Mouse (Mus musculus) left cerebral cortex, postnatal 25 days (tissue): Measurements from ENCODE around the gene 2010300C02Rik. TPM values are rescaled to one million over a fixed set of nuclear protein-coding genes. Genes with fewer than 3 reads are reported as not detected.

Source experiments
- DNase-seq, 2 experiments: peaks; one replicate each; pipeline ENCODE4 v3.0.0; 2022; ENCODE audit warnings: low spot score in 2 of 2, mixed read lengths in 1 of 2
- intact Hi-C: fragments of 180-260 bp; cut with DNase I; formaldehyde crosslinking; loops from one replicate; pipeline ENCODE4 v1.15.1; 2025
- total RNA-seq, 2 experiments: library from RNA; stranded (reverse); gene quantifications; 2 replicates each; pipeline ENCODE4 v1.2.3; 2021

2010300C02Rik gene
- 100 to 1,000 TPM; 242 to 262 TPM for total RNA-seq

DNA sequence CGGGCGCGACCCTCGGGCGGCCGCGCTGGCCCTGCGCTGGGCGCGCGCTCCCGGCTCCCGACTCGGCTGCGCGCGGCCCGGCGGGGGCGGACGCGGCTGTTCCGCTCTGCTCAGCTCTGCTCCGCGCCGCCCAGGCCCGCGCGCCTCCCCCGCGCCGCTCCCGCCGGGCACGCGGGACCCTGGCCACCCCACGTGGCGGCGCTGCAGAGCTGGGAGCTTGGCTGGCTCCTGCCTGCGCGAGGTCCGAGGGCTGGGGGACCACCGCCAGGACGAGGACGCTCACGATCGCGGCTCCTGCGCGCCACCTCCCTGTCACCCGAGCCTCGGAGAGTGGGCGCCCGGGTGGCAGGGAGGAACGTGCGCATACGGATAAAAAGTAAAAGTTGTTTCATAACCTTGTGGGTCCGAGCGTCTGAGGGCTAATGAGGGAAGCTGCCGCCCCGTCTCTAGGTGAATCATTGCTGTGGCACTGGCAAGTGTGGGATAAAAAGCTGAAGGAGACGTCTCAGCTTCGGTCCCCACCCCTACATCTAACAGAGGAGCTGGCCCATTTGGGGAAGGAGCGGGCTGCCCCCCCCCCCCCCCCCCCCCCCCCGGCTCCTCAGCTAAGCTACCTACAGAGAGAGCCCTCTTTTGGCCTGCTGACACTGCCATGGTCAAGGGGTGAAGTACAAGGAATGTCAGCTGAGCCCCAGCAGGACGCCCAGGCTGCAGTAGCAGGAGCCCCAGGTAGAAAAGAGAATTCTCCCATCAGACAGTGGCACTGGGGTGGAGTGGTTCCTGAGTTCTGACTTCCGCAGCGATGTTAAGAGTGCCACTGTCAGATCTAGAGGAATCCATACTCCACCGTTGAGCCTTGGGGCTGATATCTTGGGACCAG lies at the start of gene 2010300C02Rik:
2010300C02Rik (minus strand) TSS at position 325 of the 880 bp plus-strand sequence.
- DNase-seq = peak; percentile 82 to 83
- intact Hi-C loops = loop anchor here (1.0 to 2.0 kb wide), 3 partner anchors 25 to 144 kb away; no protein-coding TSS in a partner anchor

DNA sequence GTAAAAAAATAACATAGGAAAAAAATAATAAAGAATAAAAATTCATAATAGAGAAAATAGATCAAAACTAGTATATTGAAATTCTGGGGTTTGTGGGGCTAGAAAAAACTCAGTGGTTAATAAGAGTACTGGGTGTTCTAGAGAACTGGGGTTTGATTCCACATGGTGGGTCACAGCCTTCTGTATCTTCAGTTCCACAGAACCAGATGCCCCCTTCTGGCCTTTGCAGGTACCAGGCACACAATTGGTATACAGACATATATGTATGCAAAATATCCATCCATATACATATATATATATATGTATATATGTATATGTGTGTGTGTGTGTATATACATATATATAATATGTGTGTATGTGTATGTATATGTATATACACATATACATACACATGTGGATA lies 39.5 kb upstream of the 2010300C02Rik start:
- DNase-seq = peak in 1 of 2 experiments; percentile 17
- intact Hi-C loops = no loop called here

DNA sequence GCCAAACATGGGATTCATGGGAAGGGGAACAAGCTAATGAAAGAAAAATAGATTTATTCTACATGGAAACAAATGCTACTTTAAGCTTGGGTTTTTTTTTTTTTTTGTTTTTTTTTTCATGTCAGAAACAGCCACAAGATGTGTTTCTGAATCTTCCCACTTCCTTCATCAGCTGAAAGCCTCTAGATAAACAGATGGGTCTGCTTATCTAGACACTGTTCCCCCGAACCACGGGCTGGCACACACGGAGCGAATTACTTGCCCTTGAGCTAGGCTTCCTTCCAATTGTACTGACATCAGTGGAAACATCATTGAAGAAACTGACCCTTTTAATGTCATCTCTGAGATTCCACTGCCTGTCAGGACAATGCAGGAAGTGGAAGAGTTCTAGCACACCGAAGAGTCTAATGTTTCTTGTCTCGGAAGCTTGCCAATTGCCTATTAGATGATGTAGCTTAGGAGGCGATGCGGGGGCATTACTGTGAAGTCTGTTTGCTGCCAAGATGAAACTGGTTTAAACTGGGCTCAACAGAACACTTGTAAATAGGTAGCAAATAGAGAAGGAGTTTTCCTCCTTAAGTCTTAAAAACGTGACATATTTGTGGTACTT lies 24.9 kb upstream of the 2010300C02Rik start:
- intact Hi-C loops = no loop called here
- DNase-seq = peak; percentile 46

DNA sequence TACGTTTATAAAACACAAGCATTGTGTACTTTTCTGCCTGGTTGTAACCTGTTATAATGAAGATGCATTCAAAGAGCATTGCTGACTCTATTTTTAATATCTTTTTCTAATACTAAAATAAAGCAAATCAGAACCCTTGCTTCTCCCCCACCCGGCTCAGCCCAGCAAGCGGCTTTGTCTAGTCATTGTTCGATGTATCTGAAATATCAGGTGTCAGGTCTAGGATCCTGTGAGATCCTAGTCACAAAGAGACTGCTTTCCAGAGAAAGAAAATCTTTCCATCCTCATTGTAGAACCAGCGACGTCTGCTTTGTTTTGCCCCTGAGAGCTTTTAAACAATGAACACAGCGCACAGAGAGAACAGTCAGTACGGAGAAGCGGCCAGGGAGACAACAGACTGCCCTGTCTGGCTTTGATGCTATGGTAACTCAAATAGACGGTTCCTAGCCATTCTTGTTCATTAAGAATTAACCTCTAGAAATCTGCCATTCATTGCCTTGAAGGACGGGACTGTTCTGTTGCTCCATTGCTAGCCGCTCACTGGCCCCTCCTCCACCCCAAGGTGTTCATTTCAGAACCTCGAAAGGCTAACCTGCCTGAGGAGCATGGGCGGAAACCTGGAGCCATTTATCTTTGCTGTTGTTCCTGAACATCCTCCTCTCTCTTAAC lies 22.9 kb upstream of the 2010300C02Rik start:
- intact Hi-C loops = no loop called here
- DNase-seq = peak in 1 of 2 experiments; percentile 4

DNA sequence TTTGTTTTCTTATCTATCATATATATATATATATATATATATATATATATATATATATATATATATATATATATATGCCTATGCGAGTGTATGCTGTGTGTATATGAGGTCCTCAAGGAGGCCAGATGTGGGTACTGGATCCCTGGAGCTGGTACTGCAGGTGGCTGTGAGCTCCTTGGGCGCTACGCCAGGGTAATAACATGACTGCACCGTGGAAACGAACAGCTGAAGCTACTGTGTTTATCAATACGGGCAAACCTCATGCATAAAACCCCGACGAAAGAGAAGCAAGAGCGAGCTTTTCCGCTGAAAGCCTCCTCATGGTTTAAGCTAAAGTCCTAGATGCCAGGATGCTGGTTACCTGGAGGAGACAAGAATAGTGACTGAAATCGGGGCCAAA lies 22.2 kb upstream of the 2010300C02Rik start:
- DNase-seq = peak in 1 of 2 experiments; percentile 9
- intact Hi-C loops = no loop called here

DNA sequence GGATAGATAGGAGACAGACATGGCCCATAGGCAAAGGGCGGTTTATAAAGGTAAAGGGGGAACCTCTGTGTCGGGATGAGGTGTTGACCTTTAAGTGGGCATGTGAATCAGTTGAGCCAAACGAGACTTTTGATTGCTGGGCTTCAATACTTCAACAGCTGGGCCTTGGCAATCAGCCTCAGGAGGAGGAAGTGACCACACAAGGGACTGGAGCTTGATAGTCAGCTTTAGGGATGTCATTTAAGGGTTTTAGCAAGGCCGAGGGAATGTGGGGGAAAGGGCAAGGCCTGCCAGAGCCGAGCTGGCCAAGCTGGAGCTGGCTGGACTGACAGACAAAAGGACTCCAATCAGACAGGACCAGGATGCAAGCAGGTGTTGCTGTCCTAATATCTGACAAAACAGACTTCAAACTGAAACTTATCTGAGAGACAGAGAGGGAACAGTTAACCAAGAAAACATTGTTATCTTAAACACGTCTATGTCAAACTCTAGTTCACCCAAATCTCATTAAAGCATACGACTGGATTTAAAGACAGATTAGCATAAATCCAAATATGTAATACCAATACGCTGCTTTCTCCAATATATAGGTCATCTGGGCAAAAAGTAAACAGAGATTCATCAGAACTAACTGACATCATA lies 20.4 kb upstream of the 2010300C02Rik start:
- intact Hi-C loops = no loop called here
- no peak for DNase-seq

DNA sequence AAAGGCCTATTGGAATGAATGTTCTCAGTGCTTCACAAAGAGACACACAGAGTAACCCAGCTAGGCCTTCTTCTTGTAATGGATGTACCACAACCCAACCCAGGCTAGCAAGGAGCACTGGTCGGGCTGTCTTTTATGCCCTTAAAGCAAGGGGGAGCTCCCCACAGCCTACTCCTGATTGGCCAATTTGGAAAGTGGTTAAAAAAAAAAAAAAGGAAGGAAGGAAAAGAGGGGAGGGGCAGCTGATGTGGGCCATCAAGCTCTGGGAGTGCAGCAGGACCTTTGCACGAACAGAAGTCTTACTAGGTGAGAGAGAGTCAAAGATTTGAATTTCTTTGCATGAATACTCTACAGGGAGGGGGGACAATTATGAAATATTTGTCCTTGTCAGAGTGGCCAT lies 19.0 kb upstream of the 2010300C02Rik start:
- no peak for DNase-seq
- intact Hi-C loops = no loop called here

DNA sequence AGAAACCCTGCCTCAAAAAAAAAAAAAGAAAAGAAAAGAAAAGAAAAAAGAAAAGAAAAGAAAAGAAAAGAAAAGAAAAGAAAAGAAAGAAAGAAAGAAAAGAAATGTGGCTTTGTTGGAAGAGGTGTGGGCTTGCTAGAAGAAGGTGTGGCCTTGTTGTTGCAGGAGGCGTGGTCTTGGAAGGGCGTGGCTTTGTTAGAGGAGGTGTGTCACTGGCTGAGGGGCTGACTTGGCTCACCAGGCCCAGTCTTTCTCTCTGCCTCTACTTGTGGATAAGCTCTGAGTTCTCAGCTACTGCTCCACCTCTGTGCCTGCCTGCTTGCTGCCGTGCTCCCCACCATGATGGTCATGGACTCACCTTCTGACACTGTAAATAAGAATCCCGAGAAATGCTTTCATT lies 17.2 kb upstream of the 2010300C02Rik start:
- intact Hi-C loops = no loop called here
- DNase-seq = no peak

DNA sequence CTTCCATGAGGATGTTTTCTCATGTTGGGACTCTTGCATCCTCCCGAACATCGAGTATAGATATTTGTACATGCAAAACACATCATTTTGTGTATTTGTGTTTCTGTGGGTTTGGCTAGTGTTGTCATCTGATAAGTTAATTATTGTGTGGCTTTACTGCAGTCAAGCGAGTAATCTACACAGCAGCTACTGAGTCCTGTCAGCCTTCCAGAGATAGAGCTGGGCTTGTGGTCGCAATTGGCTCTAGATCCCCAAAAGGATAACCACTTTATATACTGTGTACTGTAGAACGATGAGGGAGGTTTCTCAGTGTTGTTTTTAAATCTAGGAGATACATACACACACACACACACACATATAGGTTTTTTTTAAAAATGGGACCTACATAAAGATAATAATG lies 16.0 kb upstream of the 2010300C02Rik start:
- intact Hi-C loops = no loop called here
- DNase-seq = no peak

DNA sequence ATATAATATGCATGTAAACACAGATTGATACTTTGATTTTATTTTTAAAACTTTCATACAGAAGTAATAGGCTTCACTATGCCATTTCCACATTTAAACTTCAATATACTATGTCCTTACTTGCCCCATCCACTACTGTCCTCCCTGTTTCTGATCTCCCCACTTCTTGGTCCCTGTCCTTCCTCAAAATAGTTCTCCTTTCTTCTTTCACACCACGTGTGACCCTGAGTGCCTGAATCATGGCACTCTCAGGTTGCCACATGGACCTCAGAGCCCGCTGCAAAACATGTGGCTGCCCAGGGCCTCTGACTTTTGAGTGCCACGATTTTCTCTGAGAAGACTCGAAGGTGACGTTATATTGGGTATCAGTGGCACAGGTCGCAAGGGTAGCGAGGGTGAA lies 15.0 kb upstream of the 2010300C02Rik start:
- no peak for DNase-seq
- intact Hi-C loops = no loop called here

DNA sequence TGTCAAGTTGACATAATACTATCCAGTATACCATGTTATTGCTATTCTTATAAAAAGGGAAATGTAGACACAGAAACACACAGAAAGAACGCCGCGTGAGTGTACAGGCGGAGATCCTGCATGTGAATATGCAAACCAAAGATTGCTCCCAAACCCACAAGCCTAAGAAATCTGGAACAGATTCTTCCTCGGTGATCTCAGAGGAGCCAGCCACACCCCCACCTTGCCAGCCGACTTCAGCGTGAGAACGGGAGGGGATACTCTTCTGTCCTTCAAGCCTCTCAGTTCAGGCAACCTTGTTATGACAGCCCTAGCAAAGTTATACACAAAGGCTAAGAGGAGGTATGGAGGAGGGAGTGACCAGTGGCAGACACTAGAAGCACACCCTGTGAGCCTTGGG lies 9.5 kb upstream of the 2010300C02Rik start:
- peak in 1 of 2 experiments; percentile 62 for DNase-seq
- intact Hi-C loops = loop anchor here (5.0 kb wide), 1 partner anchor 73 kb away; no protein-coding TSS in a partner anchor

DNA sequence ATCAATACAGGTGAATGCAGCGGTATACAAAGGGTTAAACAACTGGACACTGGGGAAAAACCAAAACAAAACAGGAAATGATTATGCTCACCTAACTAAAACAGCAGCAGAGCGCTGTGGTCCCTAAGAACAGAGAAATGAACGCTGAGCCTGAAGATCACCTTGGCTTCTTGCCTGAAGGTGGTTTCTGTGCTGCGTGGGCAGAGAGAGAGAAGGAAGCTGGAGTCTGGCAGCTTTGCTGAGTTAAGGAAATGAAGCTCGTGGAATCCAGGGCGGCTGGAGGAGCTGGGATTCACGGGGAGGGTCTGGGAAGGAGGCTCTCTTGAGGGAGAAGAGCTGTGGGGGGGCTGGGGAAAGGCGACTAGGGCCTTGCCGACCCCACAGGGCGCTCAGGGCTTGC lies 8.2 kb upstream of the 2010300C02Rik start:
- DNase-seq = peak; percentile 61 to 82
- intact Hi-C loops = loop anchor here (5.0 kb wide), 1 partner anchor 74 kb away; no protein-coding TSS in a partner anchor

DNA sequence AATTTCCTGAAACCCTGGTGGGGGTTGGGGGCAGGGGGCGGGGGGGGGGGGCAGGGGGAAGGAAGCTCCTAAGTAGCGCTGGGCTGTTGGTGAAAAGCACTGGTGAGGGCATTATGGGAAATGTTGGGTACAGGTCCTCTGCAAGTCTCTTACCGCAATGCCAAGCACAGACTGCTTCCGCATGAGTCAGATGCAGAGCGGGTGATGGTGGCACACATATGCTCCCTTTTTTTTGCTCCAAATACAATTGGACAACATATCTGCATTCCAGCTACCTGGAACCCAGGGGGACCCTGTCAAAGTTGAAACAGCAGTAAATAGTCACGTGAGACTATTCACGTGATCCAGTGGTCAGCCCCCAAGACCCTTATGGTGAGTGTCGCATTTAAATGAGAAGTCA lies 7.3 kb upstream of the 2010300C02Rik start:
- peak in 1 of 2 experiments; percentile 78 for DNase-seq
- intact Hi-C loops = loop anchor here (2.0 to 5.0 kb wide), 3 partner anchors 30 to 75 kb away; no protein-coding TSS in a partner anchor

DNA sequence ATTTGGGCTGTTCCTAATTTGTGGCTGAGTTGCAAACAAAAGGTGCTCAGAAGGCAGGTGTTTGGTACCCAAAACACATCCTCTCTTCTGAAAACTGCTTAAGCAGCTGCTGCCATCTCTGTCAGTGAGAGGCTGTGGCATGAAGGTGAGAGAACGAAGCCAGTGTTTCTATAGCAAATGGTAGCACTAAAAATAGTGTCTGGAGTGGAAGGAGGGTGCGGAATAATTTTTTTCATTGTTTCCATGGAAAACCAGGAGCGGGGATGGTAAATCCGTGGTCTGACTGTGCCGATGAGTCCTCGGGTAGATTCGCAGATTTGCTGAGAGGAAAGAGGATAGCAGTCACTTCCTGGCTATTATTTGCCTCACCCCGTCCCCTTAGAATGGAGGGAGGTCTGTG lies 6.5 kb upstream of the 2010300C02Rik start:
- intact Hi-C loops = loop anchor here (1.0 to 5.0 kb wide), 4 partner anchors 30 to 76 kb away; no protein-coding TSS in a partner anchor
- DNase-seq = peak; percentile 61 to 84

DNA sequence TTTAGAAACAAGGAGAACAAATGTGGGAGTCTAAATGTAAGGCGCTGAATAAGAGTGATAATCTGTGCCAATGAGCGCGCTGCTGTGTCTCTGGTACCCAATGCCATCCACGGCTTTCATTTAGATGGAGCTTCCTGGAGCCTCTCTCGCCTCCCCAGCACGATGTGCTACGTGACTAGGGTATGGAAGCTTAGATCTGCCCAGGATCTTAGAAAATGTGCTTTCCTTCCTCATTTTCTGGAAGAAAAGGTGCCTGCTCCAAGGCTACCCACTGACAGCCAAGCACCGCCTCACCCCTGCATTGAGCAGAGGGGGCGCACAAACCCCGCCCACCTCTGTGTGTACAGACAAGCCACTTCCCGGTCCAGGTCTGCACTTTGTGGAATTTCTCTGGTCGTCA lies 6.0 kb upstream of the 2010300C02Rik start:
- intact Hi-C loops = loop anchor here (1.0 to 5.0 kb wide), 4 partner anchors 29 to 76 kb away; no protein-coding TSS in a partner anchor
- DNase-seq = peak; percentile 82 to 97

DNA sequence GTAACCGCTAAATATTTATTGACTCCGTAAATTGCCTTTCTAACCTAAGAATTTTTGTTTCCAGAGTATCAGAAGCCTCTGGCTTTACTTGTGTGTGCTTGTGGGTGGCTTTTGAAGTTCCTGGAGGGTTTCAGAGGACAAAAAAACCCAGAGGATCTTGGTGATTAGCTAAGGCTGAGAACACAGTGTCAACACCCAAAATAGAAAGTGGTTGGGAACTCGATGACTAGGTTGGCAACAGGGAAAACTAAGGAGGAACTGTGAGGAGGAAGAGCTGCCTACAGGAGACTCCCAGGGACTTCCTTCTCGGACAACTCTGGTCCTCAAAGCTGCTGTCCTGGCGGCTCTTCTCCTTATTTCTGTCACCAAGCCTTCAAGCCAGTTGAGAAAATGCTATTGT lies 1.2 kb upstream of the 2010300C02Rik start:
- DNase-seq = peak in 1 of 2 experiments; percentile 44
- intact Hi-C loops = no loop called here

DNA sequence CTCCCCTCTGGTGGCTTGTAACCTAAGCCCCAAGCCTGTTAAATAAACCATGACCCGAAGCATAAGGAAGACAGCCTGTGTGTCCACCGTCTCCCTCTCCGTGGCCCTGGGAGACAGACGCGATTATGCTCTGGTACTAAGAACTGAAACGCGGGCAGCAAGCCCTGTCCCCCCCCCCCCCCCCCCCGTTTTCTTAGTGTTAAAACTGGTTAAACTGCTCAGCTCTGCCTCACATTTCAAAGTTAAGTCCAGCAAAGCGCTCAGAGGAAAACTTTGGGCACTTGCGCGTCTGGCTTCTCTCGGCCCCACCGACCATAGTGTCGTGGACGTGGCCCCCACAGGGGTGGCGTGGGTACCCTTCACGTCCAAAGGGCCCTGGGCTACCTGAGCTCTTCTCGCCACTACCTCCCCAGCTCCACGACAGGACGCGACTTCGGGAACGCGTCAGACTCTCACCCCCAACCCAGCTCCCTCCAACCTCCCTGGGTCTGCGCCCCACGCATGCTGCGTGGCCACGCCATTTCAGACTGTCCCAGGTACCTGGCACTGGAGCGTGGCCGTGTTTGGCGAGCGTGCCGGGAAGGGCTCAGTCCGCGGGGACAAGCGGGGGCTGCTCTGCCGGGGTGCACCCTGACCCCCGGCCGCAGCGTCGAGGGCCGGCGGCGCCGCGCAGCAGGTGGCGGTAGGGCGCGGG lies 708 bp downstream of the 2010300C02Rik start:
- peak in 1 of 2 experiments; percentile 31 for DNase-seq
- intact Hi-C loops = loop anchor here (1.0 to 2.0 kb wide), 2 partner anchors 24 to 41 kb away; no protein-coding TSS in a partner anchor

DNA sequence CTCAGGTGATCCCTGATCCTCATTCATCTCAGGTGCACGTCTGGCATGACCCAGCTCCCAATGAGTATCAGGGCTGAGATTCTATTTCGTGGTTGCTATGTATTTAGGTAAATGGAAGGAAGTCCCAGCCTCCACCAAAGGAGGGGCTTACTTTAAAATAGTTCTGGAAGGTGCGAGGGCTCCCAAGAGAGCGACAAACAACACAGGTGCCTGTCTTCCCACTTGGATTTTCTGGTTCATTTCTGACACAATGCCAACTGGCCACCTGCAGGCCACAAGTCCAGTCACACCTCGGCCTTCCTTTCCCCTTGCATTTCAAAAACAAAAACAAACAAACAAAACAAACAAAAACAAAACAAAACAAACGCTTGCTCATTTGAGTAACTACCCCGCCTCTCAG lies 1.4 kb downstream of the 2010300C02Rik start:
- intact Hi-C loops = loop anchor here (2.0 kb wide), 1 partner anchor 24 kb away; no protein-coding TSS in a partner anchor
- DNase-seq = peak in 1 of 2 experiments; percentile 29
